Mouse (Mus musculus) thymus, postnatal 4 days (tissue): ENCODE data around the gene 1700049E17Rik2.
"Not testable (repeated sequence)": the region's sequence is repeated elsewhere in the genome, so short reads cannot be mapped to it uniquely, and the experiment has no call there.

Experiments
- DNase-seq: peaks from one replicate; pipeline ENCODE4 v3.0.0; 2021

The 1700049E17Rik2 gene

GRCm38 (mm10) chr14:41572911-41573310, at the start of gene 1700049E17Rik2:
TSS of gene 1700049E17Rik2 (plus strand) at chr14:41573211.
- DNase-seq, result not testable (repeated sequence)

GRCm38 (mm10) chr14:41524695-41525094, 48.3 kb upstream of the 1700049E17Rik2 start:
- not testable (repeated sequence) for DNase-seq

- not testable (repeated sequence) for DNase-seq
Observed at GRCm38 (mm10) chr14:41555483-41555882, 17.5 kb upstream of the 1700049E17Rik2 start, which contains the start of gene Gm7970. TSS of gene Gm7970 (minus strand) at chr14:41555583.

GRCm38 (mm10) chr14:41586346-41586745, 13.3 kb downstream of the 1700049E17Rik2 start:
- DNase-seq, result not testable (repeated sequence)

GRCm38 (mm10) chr14:41600935-41601334, 27.9 kb downstream of the 1700049E17Rik2 start:
- not testable (repeated sequence) for DNase-seq

GRCm38 (mm10) chr14:41610690-41611089, 37.7 kb downstream of the 1700049E17Rik2 start:
- DNase-seq, result not testable (repeated sequence)

- not testable (repeated sequence) for DNase-seq
Observed at GRCm38 (mm10) chr14:41622535-41622934, 49.5 kb downstream of the 1700049E17Rik2 start.

GRCm38 (mm10) chr14:41624512-41624911, 51.5 kb downstream of the 1700049E17Rik2 start, which contains the start of gene Gm3072:
TSS of gene Gm3072 (minus strand) at chr14:41624612.
- not testable (repeated sequence) for DNase-seq

- DNase-seq, result peak; percentile 6
Observed at GRCm38 (mm10) chr14:41630144-41630543, 57.1 kb downstream of the 1700049E17Rik2 start.
